Mouse (Mus musculus) gastrocnemius, postnatal 4 days (tissue): ENCODE measurements around the gene Psors1c2. TPM values are rescaled to one million over a fixed set of nuclear protein-coding genes. Genes with fewer than 3 reads are reported as not detected.
"Not testable (repeated sequence)": the region's sequence is repeated elsewhere in the genome, so short reads cannot be mapped to it uniquely, and the experiment has no call there.

Experiments
- DNase-seq, 2 experiments: peaks; one replicate each; pipeline ENCODE4 v3.0.0; 2021 to 2022; ENCODE audit warnings: low spot score in 2 of 2, mixed read lengths in 2 of 2
- long read RNA-seq, 2 experiments: library from polyadenylated mRNA; stranded (forward); transcript quantifications; one replicate each; pipeline ENCODE4 v2.0.0; 2021
- total RNA-seq, 2 experiments: library from RNA; stranded (reverse); gene quantifications; 2 replicates each; pipeline ENCODE4 v1.2.3; 2021

Gene Psors1c2
- total RNA-seq = not detected
- long read RNA-seq, experiment 1, transcript Psors1c2-201 (2 exons, 843 nt) = major isoform, 5 of 6 reads
- long read RNA-seq, experiment 1, partial matches to known transcripts = 1 of 6 reads
- long read RNA-seq, experiment 1, other reads (novel, unspliced or antisense) = 0 of 6 reads
- long read RNA-seq, experiment 2 = 0 reads

- no peak for DNase-seq
Observed at GRCm38 (mm10) chr17:35532901-35533300, at the start of gene Psors1c2. TSS of gene Psors1c2 (plus strand) at chr17:35533201.

- DNase-seq = peak in 1 of 2 experiments; percentile 63
Observed at GRCm38 (mm10) chr17:35484066-35484465, 48.9 kb upstream of the Psors1c2 start.

DNA sequence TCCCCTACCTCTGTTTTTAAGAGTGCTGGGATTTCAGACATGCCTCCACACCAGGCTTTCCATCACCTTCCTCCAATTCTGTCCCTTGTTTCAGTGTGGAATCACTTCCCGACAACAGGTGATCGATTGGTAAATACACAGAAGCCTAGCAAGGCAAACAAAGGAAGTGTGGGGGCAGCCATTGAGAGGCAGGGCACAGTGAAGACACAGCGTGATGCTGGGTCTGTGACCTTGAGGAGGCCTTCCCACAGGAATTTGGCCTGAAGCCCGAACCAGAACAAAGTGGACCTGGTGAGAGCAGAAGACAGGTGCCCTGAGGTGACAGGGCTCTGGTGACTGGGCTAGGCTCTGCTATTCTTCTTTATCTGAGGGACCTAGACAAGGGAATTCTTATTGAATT is 47.3 kb upstream of the Psors1c2 start:
- no peak for DNase-seq

GRCm38 (mm10) chr17:35486726-35487125 is 46.3 kb upstream of the Psors1c2 start:
- no peak for DNase-seq

DNA sequence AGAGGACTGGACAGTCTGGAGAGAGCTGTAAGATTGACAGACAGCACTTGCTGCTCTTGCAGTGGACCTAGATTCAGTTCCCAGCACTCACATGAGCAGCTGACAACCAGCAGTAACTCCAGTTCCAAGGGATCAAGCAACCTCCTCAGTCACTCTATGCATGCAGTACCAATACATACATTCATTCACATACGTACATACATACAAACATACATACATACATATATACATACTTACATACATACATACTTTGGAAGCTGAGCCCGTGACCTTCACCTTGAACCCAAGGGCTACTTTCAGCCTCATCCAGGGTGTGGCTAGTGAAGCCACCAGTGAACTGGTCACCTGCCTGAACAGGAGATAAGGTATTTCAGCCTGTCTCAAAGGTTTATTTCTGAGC is 45.0 kb upstream of the Psors1c2 start:
- no peak for DNase-seq

- no peak for DNase-seq
Observed at GRCm38 (mm10) chr17:35490320-35490719, 42.7 kb upstream of the Psors1c2 start.

GRCm38 (mm10) chr17:35497124-35497523 is 35.9 kb upstream of the Psors1c2 start:
- no peak for DNase-seq

DNA sequence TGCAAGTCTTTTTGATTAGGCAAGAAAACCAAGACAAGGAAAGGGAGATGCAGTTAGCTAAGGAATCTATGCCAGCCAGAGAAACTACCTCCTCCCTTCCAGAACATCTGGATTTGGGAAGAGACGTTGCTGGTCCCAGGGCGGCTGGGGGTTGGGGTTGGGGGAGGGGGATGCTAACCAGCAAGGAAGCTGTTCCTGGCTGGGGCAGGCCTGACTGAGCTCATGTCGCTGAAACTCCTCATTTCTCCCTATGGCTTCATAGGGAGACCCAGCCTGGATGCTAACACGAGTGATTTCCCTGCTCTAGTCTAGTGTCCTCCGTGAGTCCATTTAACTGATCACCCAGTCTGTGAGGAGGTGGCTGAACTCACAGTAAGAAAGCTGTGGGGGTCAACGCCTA is 30.8 kb upstream of the Psors1c2 start:
- DNase-seq = no peak

- DNase-seq = no peak
Observed at GRCm38 (mm10) chr17:35502762-35503161, 30.2 kb upstream of the Psors1c2 start.

GRCm38 (mm10) chr17:35503849-35504248 is 29.2 kb upstream of the Psors1c2 start:
- DNase-seq = no peak

DNA sequence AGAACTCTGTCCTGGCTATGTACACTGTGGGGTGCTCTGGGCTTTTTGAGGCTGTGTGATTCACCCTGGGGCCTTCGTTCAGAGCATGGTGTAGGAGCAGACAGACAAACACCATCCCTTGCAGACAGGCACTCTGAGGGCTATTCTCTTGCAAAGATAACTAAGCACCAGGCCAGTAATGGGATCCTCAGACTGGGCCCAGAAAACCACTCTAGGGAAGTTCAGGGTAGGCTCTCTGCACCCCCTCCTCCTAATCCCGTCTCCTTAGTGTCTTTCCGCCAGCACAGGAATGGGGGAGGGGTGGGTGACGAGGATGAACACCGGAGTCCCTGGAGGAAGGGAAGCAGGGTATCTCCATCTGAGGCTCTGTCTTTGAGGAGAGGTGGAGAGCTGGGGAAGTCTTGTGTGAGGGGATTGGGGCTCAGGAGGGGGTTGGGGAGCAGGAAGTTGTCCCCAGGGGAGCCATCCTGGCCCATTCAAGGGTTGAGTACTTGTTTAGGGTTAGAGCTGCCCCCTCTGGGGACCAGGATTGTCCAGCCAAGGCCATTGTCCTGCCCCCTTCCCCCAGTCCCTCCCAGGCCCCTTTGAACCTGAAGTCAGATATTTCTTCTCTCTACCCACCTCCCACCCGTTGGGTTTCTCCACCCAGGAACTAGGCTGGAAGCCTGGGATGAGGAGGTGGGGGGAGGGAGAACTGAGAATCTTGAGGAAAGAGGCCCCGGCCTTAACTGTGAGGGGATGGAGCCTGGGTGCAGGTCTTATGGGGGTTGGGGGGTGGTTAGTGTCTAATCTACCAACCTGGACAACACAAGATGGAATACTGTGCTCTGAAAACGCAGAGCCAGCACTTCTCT is 28.1 kb upstream of the Psors1c2 start:
- no peak for DNase-seq

- no peak for DNase-seq
Observed at GRCm38 (mm10) chr17:35505776-35506175, 27.2 kb upstream of the Psors1c2 start, which contains the start of gene Pou5f1. TSS of gene Pou5f1 (plus strand) at chr17:35506018.

- no peak for DNase-seq
Observed at GRCm38 (mm10) chr17:35506881-35507280, 26.1 kb upstream of the Psors1c2 start.

GRCm38 (mm10) chr17:35507556-35508260 is 25.3 kb upstream of the Psors1c2 start:
- no peak for DNase-seq

DNA sequence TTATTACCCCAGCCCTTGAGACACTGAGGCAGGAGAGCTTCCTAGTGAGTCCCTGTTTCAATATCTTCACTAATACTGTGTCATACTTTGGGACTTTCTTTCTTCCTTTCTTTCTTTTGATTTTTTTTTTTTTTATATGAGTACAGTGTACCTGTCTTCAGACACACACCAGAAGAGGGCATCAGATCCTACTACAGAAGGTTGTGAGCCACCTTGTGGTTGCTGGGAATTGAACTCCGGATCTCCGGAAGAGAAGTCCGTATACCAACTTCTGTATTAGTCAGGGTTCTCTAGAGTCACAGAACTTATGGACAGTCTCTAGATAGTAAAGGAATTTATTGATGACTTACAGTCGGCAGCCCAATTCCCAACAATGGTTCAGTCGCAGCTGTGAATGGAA is 24.7 kb upstream of the Psors1c2 start:
- DNase-seq = not testable (repeated sequence)

DNA sequence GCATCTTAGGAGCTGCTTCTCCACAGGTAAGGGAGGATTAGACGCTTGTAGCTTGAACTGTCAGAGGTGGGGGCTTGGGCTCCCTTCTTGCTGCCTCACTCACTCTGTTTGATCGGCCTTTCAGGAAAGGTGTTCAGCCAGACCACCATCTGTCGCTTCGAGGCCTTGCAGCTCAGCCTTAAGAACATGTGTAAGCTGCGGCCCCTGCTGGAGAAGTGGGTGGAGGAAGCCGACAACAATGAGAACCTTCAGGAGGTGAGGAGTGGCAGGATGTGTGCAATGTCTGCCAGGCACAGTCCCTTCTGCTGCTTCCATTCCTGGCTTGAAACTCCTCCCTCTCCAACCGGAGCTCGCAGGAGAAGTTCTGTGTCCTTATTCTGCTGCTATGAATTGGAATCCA is 23.7 kb upstream of the Psors1c2 start:
- no peak for DNase-seq

DNA sequence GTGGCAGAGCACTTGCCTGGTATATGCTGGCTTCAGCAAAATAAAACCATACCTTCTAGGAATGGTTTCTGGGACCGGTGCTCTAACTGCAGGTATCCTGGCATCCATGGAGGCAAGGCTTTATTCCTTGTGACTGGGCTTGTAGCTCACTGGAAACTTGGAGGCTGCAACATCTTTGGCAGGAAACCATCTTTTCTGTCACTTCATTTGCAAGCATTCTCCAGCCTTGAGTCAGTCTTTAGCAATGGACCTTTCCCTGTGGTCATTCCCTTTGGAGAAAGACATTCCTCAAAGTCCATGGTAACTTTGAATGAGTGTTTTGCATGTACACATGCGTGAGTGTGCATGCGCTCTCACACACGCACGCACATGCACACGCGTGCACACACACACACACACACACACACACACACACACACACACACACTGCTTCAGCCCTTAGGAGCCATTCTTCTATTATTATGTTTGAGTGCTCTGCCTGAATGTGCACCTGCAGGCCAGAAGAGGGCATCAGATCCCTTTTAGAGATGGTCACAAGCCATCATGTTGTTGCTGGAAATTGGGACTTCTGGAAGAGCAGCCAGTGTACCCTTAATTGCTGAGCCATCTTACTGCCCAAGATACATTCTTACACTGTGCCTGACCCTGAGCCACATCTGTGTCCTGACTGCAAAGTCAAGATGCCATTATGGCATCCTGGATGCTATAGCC is 19.9 kb upstream of the Psors1c2 start:
- no peak for DNase-seq

- peak in 1 of 2 experiments; percentile 75 for DNase-seq
Observed at GRCm38 (mm10) chr17:35513886-35514285, 19.1 kb upstream of the Psors1c2 start.

DNA sequence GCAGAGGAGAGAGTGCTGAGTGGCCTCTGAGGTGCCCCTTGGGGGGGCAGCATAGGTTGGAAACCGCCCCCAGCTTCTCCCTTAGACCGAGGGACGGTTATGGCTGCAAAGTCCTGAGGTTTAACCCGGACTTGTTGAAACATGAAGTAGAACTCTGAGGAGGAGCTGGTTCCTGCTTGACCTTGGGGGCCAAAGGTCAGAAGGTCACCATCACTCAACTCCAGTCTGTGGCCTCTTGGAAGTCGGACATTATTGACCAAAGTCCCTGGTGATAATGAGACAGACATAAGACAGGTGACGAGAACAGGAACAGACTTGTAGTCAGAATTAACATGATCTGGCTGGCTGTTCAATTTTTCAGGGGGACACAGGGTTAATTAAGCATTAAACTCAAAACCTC is 18.2 kb upstream of the Psors1c2 start:
- DNase-seq = no peak

GRCm38 (mm10) chr17:35515911-35516640 is 16.9 kb upstream of the Psors1c2 start:
- no peak for DNase-seq
